Mouse (Mus musculus): Measurements from ENCODE around the gene Tomm34.

DNA sequence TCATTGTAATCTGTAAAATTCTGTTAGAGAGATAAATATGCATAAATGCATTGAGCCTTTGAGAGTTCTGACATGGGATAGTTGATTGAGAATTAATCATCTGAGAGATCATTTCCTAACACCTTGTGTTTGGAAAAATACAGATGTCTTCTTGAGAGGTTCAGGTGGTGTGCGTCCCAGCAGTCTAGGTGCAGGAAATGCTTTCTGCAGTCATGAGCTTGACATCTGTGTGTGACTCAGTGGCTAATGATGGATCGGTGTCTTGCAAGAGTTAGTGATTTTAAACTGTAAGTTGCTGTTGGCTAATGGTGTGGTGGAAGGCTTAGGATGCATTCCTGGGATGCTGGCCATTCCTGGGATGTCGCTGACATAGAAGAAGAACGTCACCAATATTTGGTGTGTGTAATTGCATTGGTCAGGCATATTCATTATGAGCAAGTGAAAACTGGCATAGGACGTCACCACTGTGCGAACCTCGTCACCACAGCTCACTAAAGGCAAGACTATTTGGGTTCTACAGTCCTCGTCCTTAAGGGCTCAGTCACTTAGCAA is 6.0 kb upstream of the Tomm34 start:
- no peak for TF ChIP-seq CTCF (conservative IDR thresholded peaks at IDR 0.05; ENCODE audit: insufficient read depth, insufficient read length, low read depth, low read length)
- TF ChIP-seq POLR2A (IDR thresholded peaks at IDR 0.05; ENCODE audit: low read depth, low read length) = no peak

Data from kidney, adult 2 months (tissue).